Mouse (Mus musculus) liver, postnatal 0 days (tissue): ENCODE data around the gene Fezf2. TPM values are rescaled to one million over a fixed set of nuclear protein-coding genes. Genes with fewer than 3 reads are reported as not detected.

ENCODE experiments used
- ATAC-seq: fragments of 200-750 bp; cut with Nextera tagmentation; 2 replicates; pipeline ENCODE4 v1.8.0; 2017; ENCODE audit warnings: mild to moderate bottlenecking, moderate library complexity
- DNase-seq: peaks from one replicate; pipeline ENCODE4 v3.0.0-alpha.2; 2016
- H3K27ac ChIP-seq: fragments of 300-500 bp; sonication (generic); 2 replicates; pipeline ENCODE4 v1.5.1; 2014; ENCODE audit warnings: antibody characterized with exemption, moderate library complexity, mild to moderate bottlenecking, low read depth
- H3K27me3 ChIP-seq: fragments of 300-500 bp; sonication (generic); 2 replicates; pipeline ENCODE4 v1.6.1; 2014; ENCODE audit warnings: low read length, control low read depth, mixed read lengths; ENCODE audit not compliant: insufficient read depth
- H3K36me3 ChIP-seq: fragments of 300-500 bp; sonication (generic); replicated peaks from 2 replicates; pipeline ENCODE4 v1.6.1; 2014; ENCODE audit warnings: mild to moderate bottlenecking, control low read depth, low read length, moderate library complexity, mixed read lengths; ENCODE audit not compliant: insufficient read depth
- H3K4me1 ChIP-seq: fragments of 300-500 bp; sonication (generic); 2 replicates; pipeline ENCODE4 v1.6.1; 2014; ENCODE audit warnings: antibody characterized with exemption, mild to moderate bottlenecking, control low read depth; ENCODE audit not compliant: insufficient read depth
- H3K4me2 ChIP-seq: fragments of 300-500 bp; sonication (generic); 2 replicates; pipeline ENCODE4 v1.6.1; 2014; ENCODE audit warnings: low read depth, mild to moderate bottlenecking, low read length, moderate library complexity, mixed read lengths
- H3K4me3 ChIP-seq: fragments of 300-500 bp; sonication (generic); 2 replicates; pipeline ENCODE4 v1.5.1; 2014; ENCODE audit warnings: low read depth, low read length
- H3K9ac ChIP-seq: fragments of 300-500 bp; sonication (generic); replicated peaks from 2 replicates; pipeline ENCODE4 v1.6.1; 2014; ENCODE audit warnings: mild to moderate bottlenecking, moderate library complexity
- H3K9me3 ChIP-seq: fragments of 300-500 bp; sonication (generic); 2 replicates; pipeline ENCODE4 v1.6.1; 2016; ENCODE audit warnings: mild to moderate bottlenecking, control low read depth, low read length, mixed read lengths
- CTCF ChIP-seq: sonication (generic); IDR thresholded peaks from 2 replicates; pipeline ENCODE4 v1.5.1; 2016; ENCODE audit warnings: antibody characterized with exemption, low read depth
- EP300 ChIP-seq: IDR thresholded peaks from 2 replicates; pipeline ENCODE4 v1.6.1; 2016; ENCODE audit warnings: antibody characterized with exemption, low read depth, mild to moderate bottlenecking
- WGBS: fragments of 180-500 bp; shearing (Covaris S2); extraction: QIAGEN DNeasy Blood & Tissue Kit; methylation state at CpG from one replicate; pipeline ENCODE4 v1.1.7; 2014; ENCODE audit not compliant: insufficient replicate concordance; 5-methylcytosine and 5-hydroxymethylcytosine counted together
- polyA plus RNA-seq: library from polyadenylated mRNA; unstranded; fragments of >200 nt; fragmentation: Nextera tagmentation; extraction: Ambion mirVana; gene quantifications from 2 replicates; pipeline ENCODE4 v1.2.1, GENCODE M21; 2015

The Fezf2 gene
- polyA plus RNA-seq, 1 experiment from 2014 or later = not detected

DNA sequence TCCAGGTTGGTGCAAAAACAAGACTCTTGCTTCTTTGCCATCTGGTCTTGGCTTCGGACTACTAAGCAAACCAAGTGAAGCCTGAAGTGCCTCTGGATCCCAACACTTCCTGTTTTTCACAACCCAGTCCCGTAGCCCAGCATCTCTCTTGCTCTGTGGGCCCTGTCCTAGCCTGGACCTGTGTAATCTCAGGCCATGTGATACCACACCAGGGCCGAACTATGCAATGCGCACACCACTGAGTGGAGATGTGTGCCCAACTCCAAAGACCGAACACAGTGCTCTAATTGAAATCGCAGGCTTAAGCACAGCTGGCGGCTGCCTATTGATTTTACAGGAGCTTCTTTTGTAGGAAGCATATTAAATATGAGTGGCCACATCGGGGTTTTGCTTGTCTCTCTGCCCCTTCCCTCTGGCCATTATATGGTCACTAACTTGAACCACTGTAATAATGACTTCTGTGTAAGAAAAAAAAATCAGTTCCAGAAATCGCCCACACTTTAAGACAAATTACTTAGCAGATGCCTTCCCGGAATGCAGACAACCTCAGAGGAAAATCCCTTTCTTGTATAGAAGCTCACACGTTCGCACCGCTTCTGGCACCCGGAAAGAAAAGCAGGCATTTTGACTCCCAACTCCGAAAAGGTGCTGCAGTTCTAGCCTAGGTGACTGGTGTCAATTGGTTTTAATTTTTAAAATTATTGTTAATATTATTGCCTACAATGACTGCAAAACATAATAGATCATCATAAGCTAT is 1.5 kb upstream of the Fezf2 start:
- DNase-seq (no peak), ATAC-seq (no peak)
- TF ChIP-seq EP300 (no peak), CTCF (no peak)
- Histone ChIP-seq H3K9ac (no peak overlapping the region), H3K4me1 (no peaks in the 10 kb centered on the region), H3K4me2 (no peak overlapping the region), H3K9me3 (no peaks in the 10 kb centered on the region), H3K27me3 (peaks cover 79% of the 10 kb centered on the region), H3K4me3 (no peak overlapping the region), H3K36me3 (no peaks in the 10 kb centered on the region), H3K27ac (no peak overlapping the region)
- 7% methylated on average over 15 of the region's 15 CpGs for WGBS

DNA sequence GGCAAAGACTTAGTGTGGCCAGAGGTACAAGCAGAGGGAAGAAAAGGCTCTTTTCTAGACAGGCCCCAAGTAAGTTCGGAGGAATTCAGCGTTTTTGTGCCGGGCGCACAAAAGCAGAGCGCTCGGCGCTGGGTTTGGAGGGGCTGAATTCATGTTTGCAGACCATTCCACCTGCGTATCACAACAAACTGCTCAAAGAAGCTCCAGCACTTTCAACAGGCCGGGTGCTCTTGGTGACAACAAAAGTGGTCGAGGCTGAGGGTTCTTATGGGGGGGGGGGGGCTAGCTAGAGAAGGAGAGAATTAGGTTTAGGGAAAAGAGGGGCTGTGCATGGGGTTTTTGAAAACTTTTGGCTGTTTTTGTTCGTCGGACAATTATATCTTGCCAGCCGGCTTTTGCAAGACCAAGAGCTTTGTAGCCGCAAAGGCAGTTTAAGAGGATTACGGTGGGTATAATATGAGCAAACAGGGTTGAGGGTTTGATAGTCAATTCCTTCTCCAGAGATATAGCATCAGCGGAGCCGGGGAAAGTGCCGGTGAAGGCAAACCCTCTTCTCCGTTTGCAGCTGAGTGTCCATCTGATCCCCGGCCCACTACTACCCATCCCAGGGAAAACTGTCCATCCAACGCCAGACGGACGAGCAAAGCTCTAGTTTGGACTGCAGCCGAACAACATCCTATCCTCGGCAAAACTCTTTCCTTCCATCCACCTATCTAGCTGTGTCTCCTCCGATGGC is 956 bp downstream of the Fezf2 start:
- H3K4me2 ChIP-seq = peak overlapping the region; percentile 32
- H3K36me3 ChIP-seq = no peaks in the 10 kb centered on the region
- H3K4me1 ChIP-seq = no peaks in the 10 kb centered on the region
- H3K27ac ChIP-seq = no peak overlapping the region
- DNase-seq (no peak), ATAC-seq (no peak)
- WGBS = 3% methylated on average over 26 of the region's 26 CpGs
- H3K9me3 ChIP-seq = no peaks in the 10 kb centered on the region
- 0 out of 2 replicates have a peak overlapping the region, but pooled peaks have one; percentile 2 for H3K4me3 ChIP-seq
- TF ChIP-seq CTCF (no peak), EP300 (no peak)
- no peak overlapping the region for H3K9ac ChIP-seq
- H3K27me3 ChIP-seq = peaks cover 96% of the 10 kb centered on the region

DNA sequence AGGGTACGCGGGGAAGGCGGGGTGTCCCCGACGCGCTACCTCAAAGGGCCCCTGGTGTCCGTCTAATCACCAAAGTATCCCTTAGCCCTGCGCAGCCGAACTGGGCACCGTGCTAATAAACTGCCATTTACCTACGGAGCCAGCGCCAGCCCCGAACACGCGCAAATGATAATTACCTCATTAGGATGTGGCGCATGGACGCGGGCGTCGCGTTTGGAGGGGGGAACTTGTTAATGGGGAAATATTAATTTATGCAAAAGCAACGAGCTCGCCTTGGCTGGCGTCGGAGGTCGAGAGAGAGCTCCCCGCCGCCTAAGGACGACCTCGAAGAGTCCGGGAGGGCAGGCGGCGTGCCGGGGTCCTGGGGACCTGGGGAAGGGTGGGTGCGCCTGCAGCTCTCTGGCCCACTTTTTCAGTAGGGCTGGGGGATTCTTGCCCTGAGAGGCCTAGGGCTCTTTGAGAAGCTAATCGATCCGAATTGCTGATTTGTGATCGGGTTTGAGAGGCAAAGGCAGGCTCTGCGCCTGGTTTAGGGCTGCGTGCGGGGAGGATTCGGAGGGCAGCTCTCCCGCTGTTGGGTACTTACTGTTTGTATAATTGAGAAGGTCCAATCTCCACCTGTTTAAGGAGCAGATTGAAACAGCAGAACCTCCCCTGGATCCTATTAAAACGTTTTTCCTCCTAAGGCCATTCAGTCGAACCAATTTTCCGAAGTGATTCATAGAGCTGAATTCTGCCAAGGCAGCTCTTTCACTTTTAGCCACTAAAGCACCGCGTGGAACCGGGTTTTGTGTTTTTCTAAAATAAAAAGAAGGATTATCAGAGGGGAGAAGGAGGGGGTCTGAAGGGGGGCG is 1.8 kb downstream of the Fezf2 start:
- H3K4me1 ChIP-seq = no peaks in the 10 kb centered on the region
- no peaks in the 10 kb centered on the region for H3K36me3 ChIP-seq
- no peak for TF ChIP-seq CTCF
- TF ChIP-seq EP300 = no peak
- H3K4me3 ChIP-seq = 0 out of 2 replicates have a peak overlapping the region, but pooled peaks have one; percentile 2
- H3K27ac ChIP-seq = no peak overlapping the region
- H3K27me3 ChIP-seq = peaks cover 100% of the 10 kb centered on the region
- no peak overlapping the region for H3K9ac ChIP-seq
- H3K9me3 ChIP-seq = no peaks in the 10 kb centered on the region
- H3K4me2 ChIP-seq = peak overlapping the region; percentile 32
- DNase-seq (no peak), ATAC-seq (no peak)
- WGBS = 1% methylated on average over 50 of the region's 50 CpGs

DNA sequence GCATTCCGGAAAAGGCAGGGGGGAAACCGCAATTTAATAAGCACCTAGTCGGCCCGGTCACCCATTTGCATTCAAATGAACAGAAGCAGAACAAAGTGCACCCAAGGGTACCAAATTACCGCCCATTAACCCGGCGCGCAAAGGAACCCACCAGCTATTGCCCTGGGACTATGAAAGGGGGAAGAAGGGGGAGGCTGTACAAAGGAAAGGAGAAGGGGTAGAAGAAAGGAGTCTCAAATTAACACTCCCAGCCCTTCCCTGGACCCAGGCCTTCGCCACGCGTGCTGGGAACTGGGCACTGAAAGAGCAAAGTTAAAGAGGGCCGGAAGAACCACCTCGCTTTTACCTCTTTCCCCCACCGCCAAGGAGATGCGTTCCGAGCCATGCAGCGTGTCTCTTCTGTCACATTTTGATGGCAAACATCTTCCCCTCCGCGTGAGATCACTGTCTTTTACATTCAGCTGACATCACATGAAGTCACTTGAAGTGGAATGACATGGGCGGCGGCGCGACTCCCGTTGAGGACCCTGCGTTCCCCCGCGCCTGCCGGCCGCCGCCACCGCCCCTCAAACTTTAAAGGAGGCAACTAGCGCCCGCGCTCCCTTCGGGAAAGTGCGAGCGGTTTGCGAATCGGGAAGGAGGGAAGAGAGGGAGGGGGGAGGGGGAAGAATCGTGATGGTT is 2.6 kb downstream of the Fezf2 start:
- H3K9ac ChIP-seq = no peak overlapping the region
- H3K9me3 ChIP-seq = no peaks in the 10 kb centered on the region
- H3K4me3 ChIP-seq = no peak overlapping the region
- H3K27ac ChIP-seq = no peak overlapping the region
- no peaks in the 10 kb centered on the region for H3K36me3 ChIP-seq
- no peaks in the 10 kb centered on the region for H3K4me1 ChIP-seq
- TF ChIP-seq CTCF (no peak), EP300 (no peak)
- DNase-seq (no peak), ATAC-seq (no peak)
- H3K4me2 ChIP-seq = no peak overlapping the region
- H3K27me3 ChIP-seq = peaks cover 100% of the 10 kb centered on the region
- 2% methylated on average over 40 of the region's 40 CpGs for whole genome bisulfite sequencing

DNA sequence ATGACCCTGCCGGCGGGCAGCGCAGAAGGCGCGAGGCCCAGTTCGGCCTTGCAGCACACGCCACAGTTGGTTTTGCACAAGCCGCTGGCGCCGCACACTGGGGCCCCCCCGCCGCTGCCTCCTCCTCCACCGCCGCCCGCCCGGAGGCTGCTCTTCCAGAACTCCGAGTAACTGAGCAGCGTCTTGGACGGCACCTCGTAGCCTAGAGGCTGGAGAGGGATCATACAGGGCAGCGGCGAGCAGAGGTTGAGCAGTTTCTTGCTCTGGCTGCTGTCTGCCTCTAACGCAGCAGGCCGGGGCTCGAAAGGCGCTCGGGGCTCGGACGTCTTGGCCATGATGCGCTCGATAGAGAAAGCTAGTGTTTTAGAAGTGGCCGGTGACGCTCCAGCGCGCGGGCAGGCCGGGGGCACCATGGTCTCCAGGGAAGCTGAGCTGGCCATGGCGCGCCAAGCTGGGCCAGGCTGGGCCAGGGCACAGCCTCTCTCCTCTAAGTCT is 3.2 kb downstream of the Fezf2 start:
- Histone ChIP-seq H3K9me3 (no peaks in the 10 kb centered on the region), H3K4me3 (no peak overlapping the region), H3K9ac (no peak overlapping the region), H3K36me3 (no peaks in the 10 kb centered on the region), H3K27ac (no peak overlapping the region), H3K4me2 (no peak overlapping the region), H3K4me1 (no peaks in the 10 kb centered on the region), H3K27me3 (peaks cover 100% of the 10 kb centered on the region)
- no peak for ATAC-seq
- TF ChIP-seq EP300 (no peak), CTCF (no peak)
- no peak for DNase-seq
- 1% methylated on average over 39 of the region's 39 CpGs for WGBS
